Mouse (Mus musculus) bone marrow, adult 2 months (tissue): Measurements from ENCODE around the gene Tcta.
"Not testable (repeated sequence)": the region's sequence is repeated elsewhere in the genome, so short reads cannot be mapped to it uniquely, and the experiment has no call there.

Experiments
- CTCF ChIP-seq: fragments of 200-500 bp; IDR thresholded peaks from 2 replicates; pipeline ENCODE4 v1.5.1; 2011; ENCODE audit warnings: low read length, control low read depth; ENCODE audit not compliant: control insufficient read depth, insufficient read depth
- POLR2A ChIP-seq: fragments of 200-500 bp; IDR thresholded peaks from 2 replicates; pipeline ENCODE4 v1.6.1; 2011; ENCODE audit warnings: low read depth, mild to moderate bottlenecking, control low read depth, low read length, borderline replicate concordance; ENCODE audit not compliant: control insufficient read depth

DNA sequence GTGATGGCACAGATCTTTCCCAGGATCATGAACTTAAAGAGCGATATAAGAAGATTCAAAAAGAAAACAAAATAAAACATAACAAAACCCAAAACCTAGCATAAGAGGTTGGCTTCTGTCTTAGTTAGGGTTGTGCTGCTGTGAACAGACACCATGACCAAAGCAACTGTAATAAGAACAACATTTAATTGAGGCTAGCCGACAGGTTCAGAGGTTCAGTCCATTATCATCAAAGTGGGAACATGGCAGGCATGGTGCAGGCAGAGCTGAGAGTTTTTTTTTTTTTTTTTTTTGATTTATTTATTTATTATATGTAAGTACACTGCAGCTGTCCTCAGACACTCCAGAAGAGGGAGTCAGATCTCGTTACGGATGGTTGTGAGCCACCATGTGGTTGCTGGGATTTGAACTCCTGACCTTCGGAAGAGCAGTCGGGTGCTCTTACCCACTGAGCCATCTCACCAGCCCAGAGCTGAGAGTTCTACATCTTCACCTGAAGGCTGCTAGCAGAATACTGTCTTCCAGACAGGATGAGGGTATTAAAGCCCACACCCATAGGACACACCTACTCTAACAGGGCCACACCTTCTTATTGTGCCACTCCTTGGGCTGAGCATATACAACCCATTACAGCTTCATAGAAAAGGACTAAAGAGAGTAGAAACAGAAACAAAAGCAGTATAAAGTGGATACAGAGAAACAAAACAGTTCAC is 18.3 kb downstream of the Tcta start:
- TF ChIP-seq CTCF, POLR2A: not testable (repeated sequence)
